Mouse (Mus musculus) spleen, postnatal 4 days (tissue): ENCODE measurements around the gene Ccnt2.
A peak's percentile ranks its signal among the peaks of the same experiment; 100 is the strongest.

Source experiments
- DNase-seq, 2 experiments: peaks; one replicate each; pipeline ENCODE4 v3.0.0; 2022; ENCODE audit warnings: low spot score in 2 of 2

Ccnt2 gene

DNA sequence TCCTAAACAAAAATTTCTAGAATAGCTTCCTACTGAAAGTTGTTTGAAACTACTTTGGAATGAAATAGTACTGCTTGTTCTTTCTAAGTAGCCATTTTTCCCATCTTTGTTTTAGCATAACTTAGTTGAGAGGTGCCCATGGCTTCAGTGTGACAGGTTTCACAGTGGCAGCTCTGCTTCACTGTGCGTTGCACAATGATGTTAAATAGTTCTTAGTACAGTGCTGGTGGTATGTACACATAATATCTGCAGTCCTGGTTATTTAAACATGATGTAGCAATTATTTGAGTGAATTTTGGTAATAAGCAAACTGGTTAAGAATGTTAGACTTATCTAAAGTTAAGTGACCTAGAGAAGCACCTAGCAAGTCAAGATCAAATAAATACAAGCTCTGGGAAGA lies 19.5 kb downstream of the Ccnt2 start:
- no peak for DNase-seq

DNA sequence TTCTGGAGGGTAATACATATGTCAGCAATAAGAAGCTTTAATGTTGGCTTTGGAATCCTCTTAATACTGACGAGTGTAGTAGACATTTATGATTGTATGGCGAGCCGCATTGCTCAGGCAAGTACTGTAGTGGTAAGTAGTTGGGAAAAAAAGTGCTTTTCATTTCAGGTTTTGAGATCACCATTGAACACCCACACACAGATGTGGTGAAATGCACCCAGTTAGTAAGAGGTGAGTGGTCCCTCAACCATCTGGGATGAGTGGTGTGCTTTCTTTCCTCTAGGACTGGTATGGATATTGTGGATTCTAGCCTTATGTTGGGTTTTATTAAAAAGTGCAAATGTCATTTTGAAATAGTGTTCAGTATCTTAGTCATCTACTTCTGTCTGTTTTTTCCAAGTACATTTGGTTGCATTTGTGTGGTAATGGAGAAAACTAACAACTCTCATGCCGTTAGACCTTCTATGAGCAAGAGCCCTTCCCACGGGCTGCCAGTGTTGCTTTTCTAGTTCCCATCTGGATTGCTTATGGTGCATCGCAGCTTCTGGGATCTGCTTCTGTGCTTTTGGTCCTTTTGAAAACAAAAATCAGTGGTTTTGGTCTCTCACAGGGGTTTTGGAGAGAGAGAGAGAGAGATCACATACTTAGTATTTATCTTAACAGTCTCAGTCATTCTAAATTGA lies 21.3 kb downstream of the Ccnt2 start:
- DNase-seq, result no peak

DNA sequence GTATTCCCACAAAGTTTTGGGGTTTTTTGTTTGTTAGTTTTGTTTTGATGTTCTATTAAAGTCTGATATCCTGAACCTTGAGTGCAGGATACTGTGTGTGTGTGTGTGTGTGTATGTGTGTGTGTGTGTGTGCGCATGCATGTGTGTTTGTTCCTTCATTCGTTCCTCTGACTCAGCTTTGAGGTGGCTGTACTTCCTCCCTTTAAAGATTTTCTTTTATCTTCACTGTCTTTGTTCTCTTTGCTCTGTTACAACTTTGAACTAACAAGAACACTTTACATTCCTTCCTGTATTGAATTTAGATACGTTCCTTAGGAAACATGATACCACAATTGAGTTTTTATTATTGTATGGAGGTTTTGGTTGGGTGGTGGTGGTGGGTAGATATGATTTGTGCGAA lies 22.4 kb downstream of the Ccnt2 start:
- no peak for DNase-seq

DNA sequence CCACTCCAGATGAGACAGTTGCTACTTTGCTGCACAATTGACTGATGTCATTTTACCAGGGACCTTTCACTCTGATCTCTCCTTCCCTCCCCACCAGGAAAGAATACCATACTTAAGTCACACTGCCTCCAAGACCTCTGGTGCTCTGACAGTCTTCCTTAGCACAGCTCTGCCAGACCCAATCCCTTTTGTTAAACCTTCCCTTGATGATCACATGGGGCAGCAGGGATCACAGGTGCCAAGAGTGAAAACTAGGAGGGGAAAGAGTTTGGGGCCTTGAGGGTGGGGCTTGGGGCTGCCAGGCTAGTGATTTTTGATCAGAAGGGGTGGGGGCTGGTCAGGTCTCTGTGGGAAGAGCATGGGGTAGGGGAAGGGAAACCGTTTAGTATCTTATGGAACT lies 22.8 kb downstream of the Ccnt2 start:
- DNase-seq, result no peak

DNA sequence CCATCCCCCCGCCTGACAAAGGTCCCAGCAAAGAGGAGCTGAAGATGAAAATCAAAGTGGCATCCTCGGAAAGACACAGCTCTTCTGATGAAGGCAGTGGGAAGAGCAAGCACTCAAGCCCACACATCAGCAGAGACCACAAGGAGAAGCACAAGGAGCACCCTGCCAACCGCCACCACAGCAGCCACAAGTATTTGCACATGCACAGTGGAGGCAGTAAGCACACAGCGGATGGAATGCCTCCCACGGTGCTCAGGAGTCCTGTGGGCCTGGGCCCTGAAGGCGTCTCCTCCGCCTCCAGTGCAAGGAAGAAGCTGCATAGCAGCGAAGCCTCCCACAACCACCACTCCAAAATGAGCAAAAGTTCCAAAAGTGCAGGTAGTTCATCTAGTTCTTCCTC lies 29.0 kb downstream of the Ccnt2 start:
- DNase-seq, result no peak

DNA sequence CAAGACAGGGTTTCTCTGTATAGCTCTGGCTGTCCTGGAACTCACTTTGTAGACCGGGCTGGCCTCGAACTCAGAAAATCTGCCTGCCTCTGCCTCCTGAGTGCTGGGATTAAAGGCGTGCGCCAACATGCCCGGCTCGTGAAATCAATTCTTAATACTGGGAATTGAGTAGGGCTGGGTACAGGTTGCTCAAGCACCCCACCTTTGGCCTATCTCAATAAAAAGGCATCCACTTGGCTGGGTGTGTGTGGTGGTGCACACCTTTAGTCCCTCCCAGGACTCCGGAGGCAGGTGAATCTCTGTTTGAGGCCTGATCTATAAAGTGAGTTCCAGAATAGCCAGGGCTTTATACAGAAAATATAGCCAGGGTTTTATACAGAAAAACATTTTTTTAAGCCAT lies 34.7 kb downstream of the Ccnt2 start:
- no peak for DNase-seq

DNA sequence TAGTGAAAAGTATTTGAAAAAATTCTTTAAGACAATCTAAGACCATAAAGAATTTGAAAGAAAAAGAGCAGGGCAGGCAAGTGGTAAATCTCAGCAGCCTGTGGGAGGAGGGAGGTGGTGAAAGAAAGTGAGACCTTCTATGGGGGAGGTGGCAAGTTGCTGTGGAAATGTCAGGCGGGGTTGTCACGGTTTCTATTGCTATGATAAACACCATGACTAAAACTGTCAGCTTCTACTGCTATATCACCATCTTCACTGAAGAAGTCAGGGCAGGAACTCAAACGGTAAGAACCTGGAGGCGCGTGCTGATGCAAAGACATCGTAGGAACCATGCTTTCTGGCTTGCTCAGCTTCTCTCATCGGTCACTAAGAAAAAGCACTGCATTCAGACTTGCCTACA lies 39.0 kb downstream of the Ccnt2 start:
- DNase-seq, result no peak

DNA sequence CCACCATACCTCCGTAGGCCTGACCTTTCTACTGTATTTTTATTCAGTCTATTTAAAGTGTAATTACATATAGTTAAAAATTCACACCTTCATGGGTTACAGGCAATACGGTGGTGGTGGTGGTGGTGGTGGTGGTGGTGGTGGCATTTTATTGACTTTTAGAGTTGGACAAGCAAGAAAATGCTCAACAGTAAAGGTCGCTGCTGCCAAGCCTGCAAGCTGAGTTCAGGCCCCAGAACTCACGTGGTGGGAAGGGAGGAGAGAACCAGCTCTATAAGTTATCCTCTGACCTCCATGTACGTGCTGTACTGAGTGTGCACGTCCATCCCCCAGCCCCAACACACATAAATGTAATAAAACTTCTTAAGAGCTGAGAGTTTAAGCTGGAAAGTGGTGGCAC lies 42.4 kb downstream of the Ccnt2 start:
- no peak for DNase-seq

DNA sequence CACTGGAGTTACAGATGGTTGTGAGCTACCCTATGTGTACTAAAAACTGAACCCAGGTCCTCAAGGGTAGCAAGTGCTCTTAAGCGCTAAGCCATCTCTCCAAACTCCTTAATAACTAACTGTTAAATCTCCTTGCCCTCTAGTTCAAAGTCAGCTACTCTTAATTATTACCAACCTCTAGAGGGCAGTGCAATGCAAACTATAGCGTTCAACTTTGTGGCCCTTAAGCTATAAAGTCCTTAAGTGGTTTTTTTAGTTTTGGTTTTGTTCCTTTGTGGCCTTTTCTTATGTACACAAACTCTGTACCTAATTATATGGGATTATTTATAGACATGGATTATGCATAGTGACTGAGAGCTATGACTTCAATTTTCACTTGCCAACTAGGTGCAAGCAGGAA lies 53.4 kb downstream of the Ccnt2 start:
- DNase-seq, result no peak

DNA sequence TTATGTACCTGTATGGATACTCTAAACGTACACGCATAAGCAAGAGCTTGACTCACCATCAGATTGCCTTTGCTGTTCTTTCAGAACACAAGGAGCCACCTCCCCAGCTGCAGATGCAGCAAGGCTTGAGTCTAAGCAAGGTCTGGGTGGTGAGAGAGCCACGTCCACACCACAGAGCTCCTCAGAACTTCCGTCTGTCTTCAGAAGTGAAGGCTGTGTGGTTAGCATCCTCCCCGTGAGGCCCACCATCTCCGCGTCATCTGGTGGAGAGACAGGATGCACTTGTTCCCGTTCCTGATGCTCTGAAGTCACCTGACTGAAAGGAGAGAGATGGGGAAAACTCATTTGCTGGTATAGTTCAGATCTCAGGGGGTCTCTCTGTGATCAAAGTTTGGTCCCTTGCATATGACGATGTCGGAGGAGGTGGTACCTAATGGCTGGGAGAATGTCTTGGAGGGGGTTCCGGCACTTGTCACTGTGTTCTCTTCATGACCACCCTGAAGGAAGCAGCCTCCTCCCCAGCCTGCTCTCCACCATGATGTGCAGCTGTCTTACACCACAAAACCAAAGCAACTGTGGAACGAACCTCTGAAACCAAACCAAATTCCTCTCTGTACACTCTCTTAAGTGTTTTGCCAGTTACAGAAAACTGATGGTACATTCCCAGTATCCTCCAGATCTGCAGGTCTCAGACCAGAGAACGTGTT lies 56.4 kb downstream of the Ccnt2 start:
- DNase-seq, result peak in 1 of 2 experiments; percentile 20

DNA sequence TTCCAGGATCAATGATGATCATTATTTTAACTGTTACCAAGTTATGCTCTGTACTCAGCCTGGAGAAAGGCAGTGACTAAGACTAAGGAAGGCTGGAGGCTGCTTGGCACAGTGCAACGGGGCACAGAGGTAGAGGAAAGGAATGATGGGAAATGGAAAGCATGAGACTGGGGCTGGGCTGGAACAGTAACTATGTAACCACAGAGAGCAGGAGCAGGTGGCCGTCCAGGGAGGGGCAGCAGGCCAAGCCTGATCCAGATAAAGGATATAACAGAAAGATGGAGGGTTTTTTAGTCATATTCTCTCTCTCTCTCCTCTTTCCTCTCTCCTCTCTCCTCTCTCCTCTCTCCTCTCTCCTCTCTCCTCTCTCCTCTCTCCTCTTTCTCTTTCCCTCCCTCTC lies 59.8 kb downstream of the Ccnt2 start:
- no peak for DNase-seq

DNA sequence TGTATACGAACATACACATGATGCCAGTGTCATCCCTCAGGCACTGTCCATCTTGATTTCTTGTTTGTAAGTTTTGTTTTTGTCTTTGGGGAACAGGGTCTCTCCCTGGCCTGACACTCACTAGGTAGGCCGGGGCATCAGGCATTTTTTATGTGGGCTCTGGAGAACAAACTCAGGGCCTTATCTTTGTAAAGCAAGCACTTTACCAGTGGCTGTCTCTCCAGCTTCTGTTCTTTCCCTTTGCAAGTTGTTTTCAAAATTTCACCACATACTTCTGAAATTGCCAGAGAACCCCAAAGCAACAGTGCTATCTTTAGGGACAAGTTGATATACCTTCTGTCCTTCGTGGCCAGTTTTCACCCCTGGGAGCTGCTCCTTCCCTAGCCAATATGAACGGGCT lies 60.2 kb downstream of the Ccnt2 start:
- DNase-seq, result no peak

DNA sequence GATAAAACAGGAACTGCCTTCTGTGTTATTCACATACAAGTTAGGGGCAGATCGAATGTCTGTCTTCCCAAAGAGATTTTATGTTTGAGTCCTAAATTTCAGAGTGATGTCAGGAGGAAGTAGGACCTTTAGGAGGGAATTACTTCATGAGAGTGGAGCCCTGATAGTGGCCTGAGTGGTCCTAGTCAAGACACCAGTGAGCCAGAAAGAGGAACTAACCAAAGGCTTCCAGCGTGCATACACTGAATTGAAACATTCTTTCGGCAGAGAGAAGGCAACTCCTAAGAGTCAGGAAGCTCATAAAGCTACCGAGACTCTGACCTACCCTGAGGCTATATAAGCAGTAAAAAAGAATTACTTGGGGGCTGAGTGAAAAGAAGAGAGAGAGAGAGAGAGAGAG lies 62.7 kb downstream of the Ccnt2 start:
- no peak for DNase-seq

DNA sequence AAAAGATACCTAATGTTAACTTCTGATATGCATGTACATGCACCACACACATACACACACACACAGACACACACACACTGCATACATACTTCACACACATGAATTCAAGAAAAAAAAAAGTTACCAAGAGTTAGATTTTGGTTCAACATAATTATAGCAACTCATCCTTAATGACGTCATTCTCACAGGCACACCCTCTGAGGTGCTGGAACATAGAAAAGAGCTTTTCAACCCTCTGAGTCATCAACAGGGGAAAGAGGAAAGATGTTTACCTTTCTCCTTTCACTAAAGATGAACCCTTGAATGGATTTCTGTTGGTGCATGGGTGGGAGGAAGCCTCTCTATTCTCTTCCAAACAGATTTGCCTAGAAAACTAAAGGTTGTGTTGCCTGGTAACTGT lies 64.6 kb downstream of the Ccnt2 start:
- no peak for DNase-seq

DNA sequence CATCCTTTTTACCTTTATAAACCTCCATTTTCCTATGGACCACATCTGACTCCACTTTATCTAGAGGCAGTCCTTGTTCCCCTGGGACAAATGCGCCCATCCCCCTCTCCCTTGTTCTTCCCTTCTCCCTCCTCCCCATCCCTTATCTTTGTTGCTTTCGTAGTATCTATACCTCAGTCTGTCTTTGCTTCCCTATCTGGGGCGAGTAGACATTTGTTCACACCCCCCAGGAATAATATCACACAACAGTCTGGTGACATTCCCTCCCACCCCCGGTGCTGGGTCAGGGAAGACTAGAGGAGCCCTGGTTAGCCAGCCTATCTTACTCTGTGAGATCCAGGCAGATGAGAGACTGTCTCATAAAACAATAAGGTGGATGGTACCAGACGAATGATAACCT lies 71.5 kb downstream of the Ccnt2 start:
- no peak for DNase-seq

DNA sequence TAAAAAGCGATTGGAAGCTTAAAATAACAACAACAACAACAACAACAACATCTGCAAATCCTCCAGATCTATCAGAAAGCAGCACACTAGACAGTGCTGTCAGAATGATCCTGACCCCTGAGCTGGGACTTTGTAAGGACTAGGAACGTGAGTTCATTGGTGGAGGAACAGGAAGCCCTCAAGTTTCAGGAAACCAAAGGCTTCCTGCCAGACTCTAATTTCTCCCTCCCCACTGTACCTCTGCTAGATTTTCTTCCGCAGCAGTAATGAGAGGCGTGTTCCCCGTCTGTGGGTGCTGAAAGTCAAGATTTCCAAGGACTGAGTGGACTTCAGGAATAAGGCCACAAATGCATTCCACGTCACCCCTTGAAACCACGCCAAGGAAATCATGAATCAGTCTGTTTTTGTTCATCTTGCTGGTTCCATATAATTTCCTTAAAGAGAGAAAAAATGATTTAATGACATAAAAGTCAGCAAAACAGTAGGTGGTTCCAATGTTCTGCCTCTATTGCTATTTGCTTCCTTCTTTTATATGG lies 76.2 kb downstream of the Ccnt2 start:
- DNase-seq, result no peak

DNA sequence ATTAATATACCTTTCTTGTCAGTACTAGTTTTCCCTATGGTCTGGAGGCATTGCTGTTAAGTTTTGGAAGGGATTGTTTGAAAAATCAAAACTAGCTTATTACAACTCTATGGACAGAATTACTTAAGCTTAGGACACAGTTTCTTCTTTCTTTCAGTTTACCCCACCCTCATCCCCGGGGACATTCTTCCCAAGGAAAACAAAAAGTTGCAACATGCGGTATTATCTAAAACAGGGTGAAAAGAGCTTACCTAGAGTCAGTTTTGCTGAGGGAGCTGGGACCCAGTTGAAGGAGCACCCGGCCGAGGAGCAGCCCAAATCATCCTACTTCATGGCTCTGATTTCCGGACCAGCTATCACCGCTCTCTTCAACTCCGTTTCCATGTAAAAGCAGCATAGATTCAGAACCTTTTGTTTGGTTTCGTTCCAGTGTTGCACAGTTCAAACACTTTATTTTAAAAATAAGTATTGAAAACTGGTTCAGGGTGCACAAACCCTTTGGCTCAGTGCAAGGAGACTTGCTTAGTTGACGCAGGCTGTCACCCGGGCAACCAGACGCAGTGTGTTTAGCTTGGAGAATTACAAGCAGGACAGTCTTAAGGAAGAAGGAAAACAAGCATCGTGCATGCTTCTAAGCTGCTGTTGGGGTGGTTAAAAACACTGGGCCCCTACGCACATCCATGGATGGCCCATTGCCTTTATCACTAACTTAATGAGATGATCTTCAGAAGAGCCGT lies 80.7 kb downstream of the Ccnt2 start, which contains the start of gene Map3k19:
Map3k19 (minus strand) TSS at position 546 of the 737 bp plus-strand sequence.
- no peak for DNase-seq
